Mouse (Mus musculus) brain, embryonic 14.5 days (tissue): ENCODE measurements around the gene Nfia. TPM values are rescaled to one million over a fixed set of nuclear protein-coding genes. Genes with fewer than 3 reads are reported as not detected.
A peak's percentile ranks its signal among the peaks of the same experiment; 100 is the strongest.

ENCODE experiments used
- DNase-seq: peaks from one replicate; pipeline ENCODE4 v3.0.0-alpha.2; 2011; ENCODE audit warnings: low read depth
- CTCF ChIP-seq: fragments of 200-500 bp; IDR thresholded peaks from 2 replicates; pipeline ENCODE4 v1.5.1; 2012; ENCODE audit warnings: inconsistent platforms, mild to moderate bottlenecking, moderate library complexity, borderline replicate concordance; ENCODE audit not compliant: insufficient read depth, insufficient read length; ENCODE audit errors: extremely low read depth
- POLR2A ChIP-seq: fragments of 200-500 bp; IDR thresholded peaks from 2 replicates; pipeline ENCODE4 v1.6.1; 2012; ENCODE audit warnings: mild to moderate bottlenecking, inconsistent platforms, borderline replicate concordance; ENCODE audit not compliant: poor library complexity, insufficient read depth, insufficient read length, severe bottlenecking; ENCODE audit errors: extremely low read depth
- polyA plus RNA-seq: library from polyadenylated mRNA; depleted of rRNA; stranded (reverse); fragments of >200 nt; gene quantifications from 2 replicates; pipeline ENCODE4 v1.2.3, GENCODE M21; 2012

Gene Nfia
- polyA plus RNA-seq, 1 experiment: 56.0 TPM

GRCm38 (mm10) chr4:98085060-98085459 lies 312.5 kb downstream of the Nfia start:
- no peak for DNase-seq

GRCm38 (mm10) chr4:98086976-98087375 lies 314.4 kb downstream of the Nfia start:
- no peak for DNase-seq
- no peak for TF ChIP-seq CTCF
- TF ChIP-seq POLR2A: no peak

More at GRCm38 (mm10) chr4:98085060-98085459, 312.5 kb downstream of the Nfia start:
- TF ChIP-seq POLR2A (no peak), CTCF (no peak)

- DNase-seq: no peak
- TF ChIP-seq POLR2A (no peak), CTCF (no peak)
Observed at GRCm38 (mm10) chr4:98089985-98090384, 317.5 kb downstream of the Nfia start.

- TF ChIP-seq POLR2A: no peak
- no peak for TF ChIP-seq CTCF
Observed at GRCm38 (mm10) chr4:98090586-98090985, 318.1 kb downstream of the Nfia start.

GRCm38 (mm10) chr4:98091368-98091827 lies 318.9 kb downstream of the Nfia start:
- DNase-seq: peak; percentile 29
- TF ChIP-seq POLR2A: no peak
- no peak for TF ChIP-seq CTCF

More at GRCm38 (mm10) chr4:98090586-98090985, 318.1 kb downstream of the Nfia start:
- DNase-seq: no peak

GRCm38 (mm10) chr4:98091901-98092472 lies 319.5 kb downstream of the Nfia start:
- DNase-seq: no peak

GRCm38 (mm10) chr4:98094112-98094805 lies 321.7 kb downstream of the Nfia start:
- peak; percentile 47 for DNase-seq
- TF ChIP-seq CTCF (no peak), POLR2A (no peak)

More at GRCm38 (mm10) chr4:98091901-98092472, 319.5 kb downstream of the Nfia start:
- TF ChIP-seq CTCF: no peak
- no peak for TF ChIP-seq POLR2A

- TF ChIP-seq CTCF (no peak), POLR2A (no peak)
- no peak for DNase-seq
Observed at GRCm38 (mm10) chr4:98095060-98095459, 322.5 kb downstream of the Nfia start.

GRCm38 (mm10) chr4:98097013-98097566 lies 324.6 kb downstream of the Nfia start:
- DNase-seq: no peak
- TF ChIP-seq CTCF (no peak), POLR2A (no peak)

GRCm38 (mm10) chr4:98098663-98099062 lies 326.1 kb downstream of the Nfia start:
- TF ChIP-seq POLR2A (no peak), CTCF (no peak)
- no peak for DNase-seq

GRCm38 (mm10) chr4:98099433-98099832 lies 326.9 kb downstream of the Nfia start:
- TF ChIP-seq POLR2A (no peak), CTCF (peak; percentile 7; the same call in 1 of the 2 replicates)
- DNase-seq: peak; percentile 91
